Mouse (Mus musculus) MEL (cell line): ENCODE results near the gene Dlg2. TPM values are rescaled to one million over a fixed set of nuclear protein-coding genes. Genes with fewer than 3 reads are reported as not detected.

Experiments used
- DNase-seq: peaks from one replicate; pipeline ENCODE4 v3.0.0; 2011; ENCODE audit warnings: low read depth, low spot score
- H3K27ac ChIP-seq: 2 replicates; pipeline ENCODE4 v1.5.1; 2012; ENCODE audit warnings: low read depth, mild to moderate bottlenecking, control low read depth, low read length, moderate library complexity; ENCODE audit not compliant: control insufficient read depth
- H3K27me3 ChIP-seq, 2 experiments: fragments of 150-350 bp in 1 of 2; sonication (generic) in 1 of 2; 2 replicates each; pipeline ENCODE4 v1.6.1; 2012; ENCODE audit warnings: low read length in 2 of 2, mild to moderate bottlenecking in 2 of 2, improper control_type of control experiment in 1 of 2, moderate library complexity in 1 of 2; ENCODE audit not compliant: insufficient read depth in 2 of 2, control insufficient read depth in 1 of 2
- H3K36me3 ChIP-seq, 2 experiments: 2 replicates each; pipeline ENCODE4 v1.6.1; 2012 to 2014; ENCODE audit warnings: low read length in 2 of 2, improper control_type of control experiment in 1 of 2, inconsistent platforms in 1 of 2, mild to moderate bottlenecking in 1 of 2; ENCODE audit not compliant: insufficient read depth in 2 of 2, control insufficient read depth in 1 of 2
- H3K4me1 ChIP-seq, 2 experiments: fragments of 150-350 bp in 1 of 2; sonication (generic) in 1 of 2; 2 replicates each; pipeline ENCODE4 v1.6.1; 2012; ENCODE audit warnings: low read length in 2 of 2, improper control_type of control experiment in 1 of 2, mild to moderate bottlenecking in 1 of 2; ENCODE audit not compliant: insufficient read depth in 2 of 2, control insufficient read depth in 1 of 2
- H3K4me3 ChIP-seq, 2 experiments: fragments of 150-350 bp in 1 of 2; sonication (generic) in 1 of 2; 2 replicates each; pipeline ENCODE4 v1.5.1; 2012; ENCODE audit warnings: low read depth in 2 of 2, low read length in 2 of 2, mild to moderate bottlenecking in 2 of 2, moderate library complexity in 2 of 2, control low read depth in 1 of 2, improper control_type of control experiment in 1 of 2; ENCODE audit not compliant: control insufficient read depth in 1 of 2, insufficient read depth in 1 of 2
- H3K79me2 ChIP-seq: 2 replicates; pipeline ENCODE4 v1.6.1; 2012; ENCODE audit warnings: mild to moderate bottlenecking, low read length, moderate library complexity; ENCODE audit not compliant: control insufficient read depth, poor library complexity, insufficient read depth
- H3K9ac ChIP-seq: 2 replicates; pipeline ENCODE4 v1.6.1; 2012; ENCODE audit warnings: low read depth, mild to moderate bottlenecking, control low read depth, low read length, moderate library complexity; ENCODE audit not compliant: control insufficient read depth, poor library complexity, severe bottlenecking
- H3K9me3 ChIP-seq: fragments of 150-350 bp; sonication (generic); replicated peaks from 2 replicates; pipeline ENCODE4 v1.6.1; 2012; ENCODE audit warnings: mild to moderate bottlenecking, low read length, improper control_type of control experiment, moderate library complexity; ENCODE audit not compliant: insufficient read depth
- BHLHE40 ChIP-seq: IDR thresholded peaks from 2 replicates; pipeline ENCODE4 v1.6.1; 2012; ENCODE audit warnings: low read depth, mild to moderate bottlenecking, inconsistent platforms, low read length, improper control_type of control experiment, borderline replicate concordance
- CHD1 ChIP-seq: IDR thresholded peaks from 2 replicates; pipeline ENCODE4 v1.6.1; 2012; ENCODE audit warnings: low read depth, mild to moderate bottlenecking, inconsistent platforms, low read length, improper control_type of control experiment
- CTCF ChIP-seq, 3 experiments: IDR thresholded peaks in 2 of 3; conservative IDR thresholded peaks in 1 of 3; 2 replicates each; pipeline ENCODE4 v1.5.1; 2011 to 2012; ENCODE audit warnings: low read length in 3 of 3, low read depth in 2 of 3, mild to moderate bottlenecking in 2 of 3, improper control_type of control experiment in 1 of 3, inconsistent platforms in 1 of 3, mixed read lengths in 1 of 3, moderate library complexity in 1 of 3; ENCODE audit not compliant: control insufficient read depth in 1 of 3, insufficient read depth in 1 of 3, poor library complexity in 1 of 3, severe bottlenecking in 1 of 3
- EP300 ChIP-seq, 2 experiments: IDR thresholded peaks; 2 replicates each; pipeline ENCODE4 v1.6.1; 2011; ENCODE audit warnings: improper control_type of control experiment in 2 of 2, low read length in 2 of 2, low read depth in 1 of 2, mild to moderate bottlenecking in 1 of 2
- ETS1 ChIP-seq: IDR thresholded peaks from 2 replicates; pipeline ENCODE4 v1.6.1; 2012; ENCODE audit warnings: low read depth, mild to moderate bottlenecking, inconsistent platforms, low read length, improper control_type of control experiment, moderate library complexity
- GABPA ChIP-seq: IDR thresholded peaks from 2 replicates; pipeline ENCODE4 v1.6.1; 2012; ENCODE audit warnings: low read depth, mild to moderate bottlenecking, inconsistent platforms, low read length, improper control_type of control experiment, moderate library complexity
- GATA1 ChIP-seq: IDR thresholded peaks from 2 replicates; pipeline ENCODE4 v1.6.1; 2011; ENCODE audit warnings: low read depth, low read length, improper control_type of control experiment
- HCFC1 ChIP-seq: IDR thresholded peaks from 2 replicates; pipeline ENCODE4 v1.6.1; 2012; ENCODE audit warnings: low read depth, mild to moderate bottlenecking, inconsistent platforms, low read length, improper control_type of control experiment, moderate library complexity
- MAX ChIP-seq: IDR thresholded peaks from 2 replicates; pipeline ENCODE4 v1.6.1; 2011; ENCODE audit warnings: low read length, improper control_type of control experiment
- MAZ ChIP-seq: IDR thresholded peaks from 2 replicates; pipeline ENCODE4 v1.6.1; 2012; ENCODE audit warnings: low read depth, mild to moderate bottlenecking, inconsistent platforms, low read length, improper control_type of control experiment
- NELFE ChIP-seq: IDR thresholded peaks from 2 replicates; pipeline ENCODE4 v1.6.1; 2011; ENCODE audit warnings: low read depth, low read length, improper control_type of control experiment
- NRF1 ChIP-seq: IDR thresholded peaks from 2 replicates; pipeline ENCODE4 v1.6.1; 2014; ENCODE audit warnings: low read depth, mild to moderate bottlenecking, inconsistent platforms, low read length, improper control_type of control experiment, moderate library complexity; ENCODE audit not compliant: poor library complexity, insufficient read depth, severe bottlenecking
- POLR2A ChIP-seq, 2 experiments: IDR thresholded peaks; 2 replicates each; pipeline ENCODE4 v1.6.1; 2011 to 2012; ENCODE audit warnings: low read length in 2 of 2, mild to moderate bottlenecking in 2 of 2, control low read depth in 1 of 2, improper control_type of control experiment in 1 of 2, low read depth in 1 of 2, moderate library complexity in 1 of 2; ENCODE audit not compliant: control insufficient read depth in 1 of 2, insufficient read depth in 1 of 2, poor library complexity in 1 of 2
- POLR2AphosphoS2 ChIP-seq: IDR thresholded peaks from 2 replicates; pipeline ENCODE4 v1.6.1; 2011; ENCODE audit warnings: low read length, improper control_type of control experiment
- RAD21 ChIP-seq: IDR thresholded peaks from 2 replicates; pipeline ENCODE4 v1.6.1; 2011; ENCODE audit warnings: mild to moderate bottlenecking, low read depth, low read length, improper control_type of control experiment
- SIN3A ChIP-seq: IDR thresholded peaks from 2 replicates; pipeline ENCODE4 v1.6.1; 2012; ENCODE audit warnings: low read length, improper control_type of control experiment, inconsistent platforms
- TBP ChIP-seq: IDR thresholded peaks from 2 replicates; pipeline ENCODE4 v1.8.0; 2011; ENCODE audit warnings: low read depth, low read length, improper control_type of control experiment
- UBTF ChIP-seq: IDR thresholded peaks from 2 replicates; pipeline ENCODE4 v1.6.1; 2012; ENCODE audit warnings: low read depth, mild to moderate bottlenecking, inconsistent platforms, low read length, improper control_type of control experiment, moderate library complexity, borderline replicate concordance; ENCODE audit not compliant: insufficient read depth
- USF2 ChIP-seq, 2 experiments: IDR thresholded peaks; 2 replicates each; pipeline ENCODE4 v1.6.1; 2011 to 2012; ENCODE audit warnings: improper control_type of control experiment in 2 of 2, low read length in 2 of 2, borderline replicate concordance in 1 of 2, inconsistent platforms in 1 of 2, low read depth in 1 of 2, mild to moderate bottlenecking in 1 of 2; ENCODE audit not compliant: insufficient read depth in 1 of 2
- ZC3H11A ChIP-seq: IDR thresholded peaks from 2 replicates; pipeline ENCODE4 v1.6.1; 2012; ENCODE audit warnings: low read depth, mild to moderate bottlenecking, inconsistent platforms, low read length, improper control_type of control experiment
- ZKSCAN1 ChIP-seq: IDR thresholded peaks from 2 replicates; pipeline ENCODE4 v1.6.1; 2012; ENCODE audit warnings: low read depth, mild to moderate bottlenecking, inconsistent platforms, low read length, improper control_type of control experiment, moderate library complexity
- ZMIZ1 ChIP-seq: IDR thresholded peaks from 2 replicates; pipeline ENCODE4 v1.6.1; 2012; ENCODE audit warnings: low read depth, mild to moderate bottlenecking, inconsistent platforms, low read length, improper control_type of control experiment, moderate library complexity
- polyA plus RNA-seq, 2 experiments: library from polyadenylated mRNA; stranded (reverse) in 1 of 2; unstranded in 1 of 2; fragments of >175 nt in 1 of 2; fragments of >200 nt in 1 of 2; gene quantifications; 2 replicates each; pipeline versions ENCODE4 v1.2.1 to v1.2.4; 2012; ENCODE audit warnings: low replicate concordance in 2 of 2, low read depth in 1 of 2; ENCODE audit not compliant: insufficient read length in 2 of 2, insufficient read depth in 1 of 2, missing spikeins in 1 of 2
- total RNA-seq: library from RNA; depleted of rRNA; stranded (reverse); fragments of 300-350 nt; gene quantifications from 2 replicates; pipeline ENCODE4 v1.2.3, GENCODE M21; 2012

Gene Dlg2
- total and polyA plus RNA-seq, 3 experiments: 0.04 TPM; not detected in 2

DNA sequence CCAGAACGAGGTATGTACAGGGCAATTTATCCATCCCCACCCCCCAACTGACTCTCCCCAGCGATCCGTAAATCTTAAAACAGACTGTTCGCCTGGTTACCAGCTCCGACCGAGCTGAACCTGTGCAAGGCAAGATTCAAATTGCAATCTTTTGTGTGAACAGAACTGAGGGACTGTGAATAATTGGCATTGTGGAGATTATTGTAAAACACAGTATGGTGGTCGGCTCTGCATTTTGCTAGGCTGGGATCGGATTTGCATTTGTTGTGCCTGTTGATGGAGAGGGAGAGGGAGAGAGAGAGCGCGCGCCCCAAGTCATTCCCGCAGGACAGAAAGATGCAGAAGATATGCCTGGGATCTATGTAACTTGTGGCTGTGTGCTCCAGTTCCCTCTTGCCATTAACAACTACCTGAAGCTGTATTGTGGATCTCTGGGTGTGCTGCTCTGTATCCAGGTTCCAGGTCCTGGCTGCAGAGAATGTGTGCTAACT lies 1759.1 kb downstream of the Dlg2 start:
- Histone ChIP-seq H3K27ac (no peak overlapping the region), H3K79me2 (no peaks in the 10 kb centered on the region), H3K36me3 (no peaks in the 10 kb centered on the region), H3K9ac (no peak overlapping the region), H3K4me1 (no peaks in the 10 kb centered on the region), H3K4me3 (no peak overlapping the region), H3K27me3 (no peaks in the 10 kb centered on the region), H3K9me3 (no peaks in the 10 kb centered on the region)
- no peak for DNase-seq
- TF ChIP-seq ZMIZ1 (no peak), POLR2A (IDR thresholded peaks at IDR 0.05; ENCODE audit: control insufficient read depth in 1 of 2, insufficient read depth in 1 of 2, low read depth in 1 of 2, low read length in 2 of 2, poor library complexity in 1 of 2) (no peak), SIN3A (no peak), EP300 (IDR thresholded peaks at IDR 0.05; ENCODE audit: low read depth in 1 of 2, low read length in 2 of 2) (no peak), NRF1 (no peak), POLR2AphosphoS2 (no peak), CHD1 (no peak), NELFE (no peak), MAX (no peak)

DNA sequence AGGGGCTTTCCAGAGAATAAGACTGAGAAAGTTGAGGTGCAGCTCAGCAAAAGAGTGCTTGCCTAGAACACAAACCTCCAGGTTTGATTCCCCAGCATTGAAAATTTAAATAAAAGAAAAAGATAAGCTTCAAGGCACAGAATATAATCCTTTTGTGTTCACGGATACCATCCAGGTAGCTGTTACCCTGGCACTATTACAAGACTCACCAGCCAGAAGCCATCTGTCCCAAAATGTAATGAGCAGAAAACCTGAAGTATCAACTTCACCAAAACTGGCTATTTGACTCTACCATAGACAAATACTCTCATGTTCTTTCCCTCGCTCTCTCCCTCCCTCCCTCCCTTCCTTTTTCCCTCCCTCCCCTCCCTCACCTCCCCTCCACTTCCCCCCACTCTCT lies 1764.4 kb downstream of the Dlg2 start:
- H3K36me3 ChIP-seq: no peaks in the 10 kb centered on the region
- DNase-seq: no peak
- H3K9me3 ChIP-seq: no peaks in the 10 kb centered on the region
- H3K27me3 ChIP-seq: no peaks in the 10 kb centered on the region
- H3K79me2 ChIP-seq: no peaks in the 10 kb centered on the region
- no peak overlapping the region for H3K27ac ChIP-seq
- H3K9ac ChIP-seq: no peak overlapping the region
- no peak for TF ChIP-seq HCFC1
- TF ChIP-seq ZKSCAN1: no peak
- no peak for TF ChIP-seq MAZ
- no peak overlapping the region for H3K4me3 ChIP-seq
- no peaks in the 10 kb centered on the region for H3K4me1 ChIP-seq

GRCm38 (mm10) chr7:92247594-92247993 lies 1771.1 kb downstream of the Dlg2 start:
- no peaks in the 10 kb centered on the region for H3K4me1 ChIP-seq
- H3K79me2 ChIP-seq: no peaks in the 10 kb centered on the region
- no peaks in the 10 kb centered on the region for H3K9me3 ChIP-seq
- H3K9ac ChIP-seq: no peak overlapping the region
- no peak for DNase-seq
- no peaks in the 10 kb centered on the region for H3K36me3 ChIP-seq
- H3K4me3 ChIP-seq: no peak overlapping the region
- H3K27ac ChIP-seq: no peak overlapping the region
- no peaks in the 10 kb centered on the region for H3K27me3 ChIP-seq
- no peak for TF ChIP-seq CTCF (IDR thresholded peaks at IDR 0.05 in 2 of 3, conservative IDR thresholded peaks at IDR 0.05 in 1 of 3; ENCODE audit: control insufficient read depth in 1 of 3, insufficient read depth in 1 of 3, low read depth in 2 of 3, low read length in 3 of 3, poor library complexity in 1 of 3, severe bottlenecking in 1 of 3)
- TF ChIP-seq SIN3A: no peak
- no peak for TF ChIP-seq ZC3H11A
- TF ChIP-seq GATA1: no peak
- no peak for TF ChIP-seq NRF1
- no peak for TF ChIP-seq BHLHE40
- TF ChIP-seq RAD21: no peak
- TF ChIP-seq MAX: no peak
- no peak for TF ChIP-seq GABPA
- TF ChIP-seq ZKSCAN1: no peak
- TF ChIP-seq MAZ: no peak
- TF ChIP-seq UBTF: no peak
- TF ChIP-seq ETS1: no peak
- no peak for TF ChIP-seq TBP
- TF ChIP-seq HCFC1: no peak
- TF ChIP-seq USF2 (IDR thresholded peaks at IDR 0.05; ENCODE audit: borderline replicate concordance in 1 of 2, insufficient read depth in 1 of 2, low read depth in 1 of 2, low read length in 2 of 2): no peak
- no peak for TF ChIP-seq CHD1
